Mouse (Mus musculus) heart, embryonic 14.5 days (tissue): ENCODE measurements around the gene Gm21693. TPM values are rescaled to one million over a fixed set of nuclear protein-coding genes. Genes with fewer than 3 reads are reported as not detected.
"Not testable (repeated sequence)": the region's sequence is repeated elsewhere in the genome, so short reads cannot be mapped to it uniquely, and the experiment has no call there.

Experiments
- ATAC-seq: fragments of 200-750 bp; cut with Nextera tagmentation; 2 replicates; pipeline ENCODE4 v1.8.0; 2017; ENCODE audit warnings: low read depth, moderate TSS enrichment; ENCODE audit not compliant: insufficient number of reproducible peaks, insufficient read depth, low FRiP score
- H3K27ac ChIP-seq, 2 experiments: fragments of 200-500 bp in 1 of 2; fragments of 300-500 bp in 1 of 2; sonication (generic) in 1 of 2; replicated peaks in 1 of 2; 2 replicates each; pipeline ENCODE4 v1.5.1; 2012 to 2014; ENCODE audit warnings: low read depth in 2 of 2, low read length in 2 of 2, control low read depth in 1 of 2, mild to moderate bottlenecking in 1 of 2, mixed read lengths in 1 of 2; ENCODE audit not compliant: control insufficient read depth in 1 of 2, insufficient read depth in 1 of 2
- H3K27me3 ChIP-seq: fragments of 300-500 bp; sonication (generic); 2 replicates; pipeline ENCODE4 v1.6.1; 2014; ENCODE audit warnings: mild to moderate bottlenecking, low read length, control low read depth; ENCODE audit not compliant: control insufficient read depth, insufficient read depth
- H3K36me3 ChIP-seq: fragments of 300-500 bp; sonication (generic); 2 replicates; pipeline ENCODE4 v1.6.1; 2014; ENCODE audit warnings: mild to moderate bottlenecking, control low read depth, low read length, mixed read lengths; ENCODE audit not compliant: control insufficient read depth, insufficient read depth
- H3K4me1 ChIP-seq, 2 experiments: fragments of 200-500 bp in 1 of 2; fragments of 300-500 bp in 1 of 2; sonication (generic) in 1 of 2; 2 replicates each; pipeline ENCODE4 v1.6.1; 2012 to 2014; ENCODE audit warnings: low read length in 2 of 2, control low read depth in 1 of 2, mixed read lengths in 1 of 2; ENCODE audit not compliant: control insufficient read depth in 2 of 2, insufficient read depth in 2 of 2
- H3K4me2 ChIP-seq: fragments of 300-500 bp; sonication (generic); 2 replicates; pipeline ENCODE4 v1.6.1; 2014; ENCODE audit warnings: mild to moderate bottlenecking, low read length
- H3K4me3 ChIP-seq, 2 experiments: fragments of 200-500 bp in 1 of 2; fragments of 300-500 bp in 1 of 2; sonication (generic) in 1 of 2; 2 replicates each; pipeline ENCODE4 v1.5.1; 2012 to 2014; ENCODE audit warnings: low read length in 2 of 2, mild to moderate bottlenecking in 2 of 2, control low read depth in 1 of 2, low read depth in 1 of 2, moderate library complexity in 1 of 2; ENCODE audit not compliant: control insufficient read depth in 1 of 2, insufficient read depth in 1 of 2
- H3K9ac ChIP-seq: fragments of 300-500 bp; sonication (generic); 2 replicates; pipeline ENCODE4 v1.6.1; 2014; ENCODE audit warnings: mild to moderate bottlenecking, low read length
- H3K9me3 ChIP-seq: fragments of 300-500 bp; sonication (generic); 2 replicates; pipeline ENCODE4 v1.6.1; 2016; ENCODE audit warnings: low read length, control low read depth; ENCODE audit not compliant: control insufficient read depth
- WGBS: fragments of 180-500 bp; shearing (Covaris S2); extraction: QIAGEN DNeasy Blood & Tissue Kit; methylation state at CpG from one replicate; pipeline ENCODE4 v1.1.7; 2014; 5-methylcytosine and 5-hydroxymethylcytosine counted together
- polyA plus RNA-seq: library from polyadenylated mRNA; unstranded; fragments of >200 nt; fragmentation: Nextera tagmentation; extraction: Ambion mirVana; gene quantifications from 2 replicates; pipeline ENCODE4 v1.2.1, GENCODE M21; 2014

Gm21693 gene
- not detected in 2 replicates for polyA plus RNA-seq

GRCm38 (mm10) chrY:3345229-3345628 is at the start of gene Gm21693:
Gene Gm21693, minus strand, starts transcription at chrY:3345329.
- H3K4me1 ChIP-seq, H3K4me3 ChIP-seq, H3K9ac ChIP-seq, H3K27me3 ChIP-seq, H3K27ac ChIP-seq, ATAC-seq, H3K36me3 ChIP-seq, H3K4me2 ChIP-seq, H3K9me3 ChIP-seq: not testable (repeated sequence)
- no CpG with 5 or more reads among the region's 9 CpGs for WGBS

GRCm38 (mm10) chrY:3340661-3341060 is 4.5 kb downstream of the Gm21693 start:
- H3K27ac ChIP-seq, H3K27me3 ChIP-seq, H3K36me3 ChIP-seq, H3K9ac ChIP-seq, H3K4me2 ChIP-seq, H3K4me3 ChIP-seq, H3K9me3 ChIP-seq, H3K4me1 ChIP-seq, ATAC-seq: not testable (repeated sequence)
- no CpG with 5 or more reads among the region's 11 CpGs for WGBS

- no CpG with 5 or more reads among the region's 9 CpGs for WGBS
- H3K4me2 ChIP-seq, H3K4me1 ChIP-seq, H3K9me3 ChIP-seq, ATAC-seq, H3K27me3 ChIP-seq, H3K27ac ChIP-seq, H3K9ac ChIP-seq, H3K4me3 ChIP-seq, H3K36me3 ChIP-seq: not testable (repeated sequence)
Measured at GRCm38 (mm10) chrY:3306349-3306748, 38.8 kb downstream of the Gm21693 start, which contains the start of gene Gm21677. Gene Gm21677, minus strand, starts transcription at chrY:3306449.

Other genes starting within 250 kb of the Gm21693 start
- not detected in 2 replicates for gene Gm21677, start 38.9 kb downstream of the Gm21693 start, polyA plus RNA-seq
- not detected in 2 replicates for gene Gm21704, start 64.8 kb upstream of the Gm21693 start, polyA plus RNA-seq
- gene Gm21708, start 64.8 kb upstream of the Gm21693 start, polyA plus RNA-seq: not detected in 2 replicates